Mouse (Mus musculus): ENCODE measurements around the gene Ppp2ca.
"Not testable (repeated sequence)": the region's sequence is repeated elsewhere in the genome, so short reads cannot be mapped to it uniquely, and the experiment has no call there.

Ppp2ca gene

DNA sequence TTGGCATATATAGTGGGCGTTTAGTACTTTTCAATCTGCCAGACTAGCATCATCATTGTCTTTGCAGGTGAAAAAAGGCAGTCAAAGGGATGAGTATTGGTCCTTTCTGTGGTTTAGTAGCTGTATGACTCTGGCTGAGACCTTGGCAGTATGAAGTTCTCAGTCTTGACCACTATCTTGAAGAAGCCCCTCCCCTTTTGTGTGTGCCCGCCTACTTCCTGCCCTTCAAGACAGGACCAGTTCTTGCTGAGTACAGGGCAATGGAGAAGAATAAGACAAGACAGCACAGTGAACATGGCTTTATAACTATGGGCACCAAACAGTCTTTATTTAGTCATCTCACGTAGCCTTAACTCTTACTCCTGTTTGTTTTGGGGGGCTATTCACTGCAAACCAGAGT lies 1.5 kb upstream of the Ppp2ca start:
- DNase-seq = no peak

DNA sequence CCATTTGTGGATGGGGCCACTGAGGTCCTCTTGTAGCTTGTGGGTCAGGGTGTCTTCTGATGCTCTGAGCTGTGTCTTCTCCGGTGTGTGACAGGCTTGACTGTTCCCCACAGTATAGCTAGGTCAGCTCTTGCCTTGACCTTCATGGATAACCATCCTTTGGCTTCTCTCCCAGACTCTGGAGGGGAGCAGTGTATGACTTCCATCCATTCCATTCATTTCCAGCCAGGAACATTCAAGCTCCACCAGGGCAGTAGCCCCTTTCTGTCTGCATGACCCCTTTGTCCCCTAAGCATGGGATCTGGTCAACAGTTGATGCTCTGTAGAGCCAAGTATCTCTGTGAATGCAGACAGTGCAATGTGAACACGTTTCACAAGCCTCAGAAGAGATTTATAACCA lies 885 bp upstream of the Ppp2ca start:
- DNase-seq = no peak

DNA sequence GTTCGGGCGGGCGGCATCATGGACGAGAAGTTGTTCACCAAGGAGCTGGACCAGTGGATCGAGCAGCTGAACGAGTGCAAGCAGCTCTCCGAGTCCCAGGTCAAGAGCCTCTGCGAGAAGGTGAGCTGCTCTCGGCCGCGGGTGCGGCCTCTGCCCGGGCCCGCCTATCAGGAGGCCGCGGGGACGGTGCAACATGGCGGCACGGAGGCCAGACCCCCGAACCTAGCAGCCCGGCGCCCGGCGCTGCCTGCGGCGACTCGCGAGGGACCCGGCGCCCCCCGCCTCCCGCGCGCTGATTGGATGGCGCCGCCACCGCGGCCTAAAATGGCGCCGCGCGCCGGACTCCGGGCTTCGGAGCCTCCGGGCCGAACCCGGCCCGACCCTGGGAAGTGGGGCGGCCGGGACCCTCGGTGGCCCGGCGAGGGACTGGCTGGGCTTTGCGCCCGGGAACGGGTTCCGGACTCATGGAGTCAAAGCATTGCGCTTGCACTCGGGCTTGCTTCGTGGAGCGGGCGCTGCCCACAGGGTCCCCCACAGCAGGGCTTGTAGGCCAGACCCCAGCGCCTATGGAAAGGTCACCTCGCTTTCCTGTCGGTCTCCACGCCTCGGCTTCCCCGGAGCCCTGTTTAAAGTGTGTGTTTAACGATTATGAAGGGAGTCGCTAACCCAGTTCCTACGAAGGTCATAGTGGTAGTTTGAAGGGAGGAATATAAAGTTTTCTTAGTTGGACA lies 715 bp downstream of the Ppp2ca start:
- DNase-seq = peak; percentile 61

DNA sequence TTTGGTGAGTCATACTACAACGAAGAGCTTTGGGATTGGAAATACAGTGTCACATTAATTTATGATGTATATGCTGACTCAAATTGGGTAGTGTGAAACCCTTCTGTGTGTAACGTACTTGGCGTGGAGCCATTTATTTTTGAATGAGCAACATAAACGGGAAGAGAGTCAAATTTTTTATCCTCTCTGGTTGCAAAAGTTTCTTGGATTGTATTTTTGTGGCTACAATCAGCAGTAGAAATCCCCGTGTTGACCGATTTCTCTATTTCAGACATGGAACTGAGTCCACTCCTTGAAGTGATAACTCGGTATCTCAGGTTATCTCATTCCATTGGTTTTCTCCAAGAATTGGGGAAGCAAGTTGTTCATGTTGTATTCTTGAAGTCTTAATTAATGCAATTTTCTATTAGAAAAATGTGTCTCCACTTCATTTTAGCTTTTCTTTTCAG lies 1.3 kb downstream of the Ppp2ca start:
- no peak for DNase-seq

- no peak for DNase-seq
Measured at GRCm38 (mm10) chr11:52102977-52103376, 4.5 kb downstream of the Ppp2ca start.

GRCm38 (mm10) chr11:52105503-52105902 lies 7.0 kb downstream of the Ppp2ca start:
- DNase-seq = no peak

DNA sequence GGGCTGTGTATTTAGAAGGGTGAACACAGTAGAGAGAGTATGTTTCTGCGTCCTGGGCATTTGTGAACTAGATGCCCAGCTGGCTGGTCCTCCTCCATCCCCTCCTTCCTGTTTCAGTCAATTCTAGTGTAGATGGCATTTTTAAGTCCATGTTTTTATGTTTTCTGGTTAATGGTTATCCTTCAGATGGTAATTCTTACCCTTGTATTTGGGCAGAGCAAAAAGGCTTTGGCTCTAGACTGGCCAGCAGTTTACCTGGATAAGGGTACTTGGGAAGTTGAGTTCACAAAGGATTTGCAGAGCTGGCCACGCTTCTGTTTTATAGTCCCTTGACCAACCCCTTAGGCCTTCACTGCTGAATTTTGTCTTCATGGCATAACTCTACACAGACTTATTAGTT lies 7.6 kb downstream of the Ppp2ca start:
- DNase-seq = peak; percentile 51

- no peak for DNase-seq
Measured at GRCm38 (mm10) chr11:52106438-52106837, 8.0 kb downstream of the Ppp2ca start.

GRCm38 (mm10) chr11:52108796-52109195 lies 10.3 kb downstream of the Ppp2ca start:
- DNase-seq = no peak

- DNase-seq = no peak
Measured at GRCm38 (mm10) chr11:52109421-52109820, 10.9 kb downstream of the Ppp2ca start.

- DNase-seq = no peak
Measured at GRCm38 (mm10) chr11:52115479-52115878, 17.0 kb downstream of the Ppp2ca start.

- not testable (repeated sequence) for DNase-seq
Measured at GRCm38 (mm10) chr11:52116117-52116516, 17.6 kb downstream of the Ppp2ca start.

- no peak for DNase-seq
Measured at GRCm38 (mm10) chr11:52117156-52117555, 18.7 kb downstream of the Ppp2ca start.

GRCm38 (mm10) chr11:52120415-52120814 lies 21.9 kb downstream of the Ppp2ca start:
- DNase-seq = not testable (repeated sequence)

DNA sequence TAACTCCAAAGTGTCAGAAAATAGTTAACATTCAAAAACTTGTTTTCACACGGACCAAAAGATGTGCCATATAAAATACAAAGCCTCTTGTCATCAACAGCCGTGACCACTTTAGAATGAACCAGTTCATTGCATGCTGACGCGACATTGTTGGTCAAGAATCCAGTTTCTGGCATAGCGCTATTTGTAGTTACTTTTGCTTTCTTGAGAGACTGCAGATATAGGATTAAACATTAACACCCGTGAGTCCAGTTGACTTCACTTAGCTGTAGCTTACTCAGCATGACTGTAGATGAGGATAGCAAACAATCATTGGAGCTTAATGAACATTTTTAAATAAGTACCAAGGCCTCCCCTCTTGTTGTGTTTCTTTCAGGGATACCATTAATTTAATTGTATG lies 23.6 kb downstream of the Ppp2ca start:
- peak; percentile 66 for DNase-seq

GRCm38 (mm10) chr11:52124468-52124867 lies 26.0 kb downstream of the Ppp2ca start:
- DNase-seq = no peak

GRCm38 (mm10) chr11:52127169-52127568 lies 28.7 kb downstream of the Ppp2ca start:
- DNase-seq = no peak

GRCm38 (mm10) chr11:52127760-52128159 lies 29.3 kb downstream of the Ppp2ca start:
- no peak for DNase-seq

DNA sequence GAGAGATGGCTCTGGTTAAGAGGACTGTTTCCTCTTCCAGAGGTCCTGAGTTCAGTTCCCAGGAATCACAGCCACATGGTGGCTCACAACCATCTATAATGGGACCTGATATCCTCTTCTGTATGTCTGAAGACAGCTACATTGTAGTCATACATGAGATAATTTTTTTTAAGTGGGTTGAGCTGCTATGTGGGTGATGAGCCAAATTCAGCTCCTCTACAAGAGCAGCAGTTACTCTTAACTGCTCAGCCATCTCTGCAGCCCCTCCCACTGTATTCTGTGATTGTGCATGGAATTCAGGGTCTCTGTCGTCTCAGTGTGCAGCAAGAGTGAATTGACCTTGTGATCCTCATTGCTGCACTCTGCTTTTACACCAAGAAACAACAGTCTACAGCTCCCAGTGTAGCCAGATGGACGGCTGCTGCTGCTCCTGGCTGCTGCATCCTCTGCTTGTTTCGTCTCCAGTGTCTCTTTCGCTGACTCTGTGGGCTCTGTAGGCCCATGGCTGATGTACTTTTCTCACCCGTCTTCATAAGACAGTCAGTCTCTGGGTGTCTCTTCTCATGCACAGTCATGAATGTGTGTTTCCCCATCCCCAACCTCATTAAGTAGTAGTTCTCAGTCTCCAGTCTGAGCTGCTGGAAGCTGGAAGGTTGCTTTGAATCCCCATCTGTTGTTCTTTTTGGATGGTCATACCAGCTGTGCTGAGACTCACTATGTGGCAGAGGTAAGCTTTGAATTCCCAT lies 30.0 kb downstream of the Ppp2ca start:
- no peak for DNase-seq

- no peak for DNase-seq
Measured at GRCm38 (mm10) chr11:52129171-52129570, 30.7 kb downstream of the Ppp2ca start.

DNA sequence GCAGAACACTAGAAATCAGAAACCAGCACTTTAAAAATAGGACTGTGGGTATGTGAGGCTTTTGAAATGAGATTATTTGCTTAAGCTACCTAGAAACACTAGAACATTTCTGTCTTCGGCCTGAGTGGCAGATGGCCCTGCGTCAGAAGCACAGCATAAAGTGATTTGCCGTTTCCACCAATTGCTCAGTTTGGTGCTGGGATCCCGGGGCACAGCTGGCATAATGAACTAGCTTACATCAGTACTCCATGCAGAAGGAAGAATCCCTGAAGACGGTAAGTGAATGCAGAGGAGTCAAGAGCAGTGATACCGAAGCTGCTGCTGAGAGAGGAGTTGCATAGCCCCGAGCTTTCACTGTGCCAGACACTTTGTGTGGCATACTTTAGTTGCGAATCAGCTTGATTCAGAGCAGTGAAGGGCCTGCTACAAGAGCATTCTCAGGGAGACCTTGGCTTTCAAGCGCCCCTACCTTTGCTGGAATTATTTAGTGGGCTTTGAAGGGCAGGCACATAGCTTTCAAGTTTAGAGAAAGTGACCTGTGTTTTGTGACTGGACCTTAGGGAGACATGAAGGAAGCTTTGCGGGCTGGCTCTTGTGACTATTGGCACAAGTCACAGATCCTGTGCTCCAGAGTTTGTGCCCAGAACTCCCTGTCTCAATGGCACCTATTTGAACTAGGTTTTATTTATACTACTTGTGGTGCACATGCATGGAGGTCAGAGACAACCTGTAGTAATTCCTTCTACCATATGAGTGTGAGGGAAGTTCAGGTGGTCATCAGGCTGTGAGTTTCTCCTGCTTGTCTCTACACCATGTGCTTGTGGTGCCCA lies 31.4 kb downstream of the Ppp2ca start:
- DNase-seq = no peak

DNA sequence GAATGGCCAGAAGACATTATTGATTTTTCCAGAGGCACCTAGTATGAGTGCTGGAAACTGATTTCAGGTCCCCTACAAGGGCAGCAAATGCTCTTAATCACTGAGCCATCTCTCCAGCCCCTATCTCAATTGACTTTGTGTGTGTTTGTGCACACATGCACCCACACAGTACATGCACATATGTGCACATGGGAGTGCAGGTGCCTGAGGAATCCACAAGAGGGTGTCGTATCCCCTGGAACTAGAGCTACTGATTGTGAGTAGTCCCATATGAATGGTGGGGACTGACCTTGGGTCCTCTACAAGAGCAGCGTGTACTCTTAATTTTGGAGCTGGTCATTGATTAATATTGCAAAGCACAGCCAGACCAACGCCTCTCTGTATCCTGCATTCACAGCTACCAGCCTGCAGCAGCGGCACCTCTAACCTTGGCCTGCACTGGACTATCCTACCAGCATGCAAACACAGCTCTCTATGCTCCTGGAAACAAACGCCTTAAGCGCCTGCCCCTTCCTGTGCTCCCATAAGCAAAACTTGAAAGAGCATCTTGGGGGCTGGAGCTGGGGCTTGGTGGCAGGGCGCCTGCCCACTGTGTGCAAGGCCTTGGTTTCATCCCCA lies 32.1 kb downstream of the Ppp2ca start:
- DNase-seq = no peak

DNA sequence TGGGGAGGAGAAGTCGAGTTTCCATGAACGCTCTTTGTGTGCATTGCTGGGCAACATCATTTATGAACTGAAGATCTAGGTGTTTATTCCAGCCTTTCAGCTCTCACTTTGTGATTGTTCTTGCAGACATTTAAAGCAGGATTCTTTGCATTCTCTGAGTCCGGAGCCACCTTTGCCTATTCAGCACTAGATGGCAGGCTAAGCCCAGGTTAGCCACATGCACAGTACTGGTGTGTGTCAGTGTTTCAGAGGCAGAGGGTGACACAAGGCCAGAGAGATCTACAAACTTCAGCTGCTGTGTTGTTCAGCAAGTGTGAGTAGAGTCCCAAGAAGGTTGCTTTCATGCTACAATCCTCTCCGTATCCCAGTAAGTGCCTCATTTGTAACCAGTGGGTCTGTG lies 45.2 kb downstream of the Ppp2ca start:
- peak; percentile 70 for DNase-seq
